17 mouse cellular contexts compared by ENCODE assay signal in the genomic region with DNA sequence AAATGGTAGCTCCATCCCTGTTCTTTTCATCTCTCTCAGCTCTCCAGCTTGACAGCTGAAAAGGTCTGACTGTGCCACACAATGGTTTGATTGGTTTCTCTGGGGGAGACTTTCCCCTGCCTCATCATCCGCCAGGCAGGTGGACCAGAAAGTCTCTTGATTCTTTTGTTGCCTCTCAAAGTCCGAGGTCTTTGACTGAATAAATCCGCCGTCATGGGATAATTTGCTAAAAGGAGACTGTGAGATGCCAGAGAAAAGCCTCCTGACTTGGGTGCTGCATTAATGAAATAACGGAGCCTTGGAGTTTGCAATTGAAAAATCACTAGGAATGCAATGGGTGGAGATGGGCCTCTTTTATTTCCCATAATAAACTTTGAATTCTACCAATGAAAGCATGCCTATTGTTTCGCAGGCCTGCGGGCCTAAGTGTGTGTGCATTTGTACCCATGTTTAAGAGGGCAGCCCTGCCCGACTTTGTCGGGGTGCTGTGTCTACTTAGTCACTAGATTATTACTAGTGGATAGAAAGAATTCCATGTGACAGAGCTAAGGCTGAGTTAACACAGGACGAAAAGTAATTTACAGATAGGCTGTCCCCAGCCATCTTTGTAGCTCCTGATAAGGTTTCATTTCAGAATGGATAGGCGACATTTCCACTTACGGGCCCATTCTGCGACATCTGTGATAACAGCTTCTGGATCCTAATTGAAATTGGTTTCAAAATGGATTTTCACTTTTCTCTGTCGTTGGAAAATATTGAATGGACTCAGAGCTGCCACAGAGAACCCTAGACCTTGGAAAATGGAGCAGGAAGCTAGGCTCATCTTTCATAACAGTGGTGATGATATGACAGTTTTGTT. TPM values are rescaled to one million over a fixed set of nuclear protein-coding genes. Genes with fewer than 3 reads are reported as not detected.
DNase-seq lines count a peak whose midpoint lies in the region; ATAC-seq lines count a peak whose summit lies in the region.
"Had no signal": no experiment of that assay in that cellular context is flagged by ENCODE, and none has a peak within 500 bp of the region (broad histone marks: within the 10 kb centered on the region; RNA-seq: fewer than 3 reads in every experiment).

No protein-coding gene starts in this region.

- H3K27me3 ChIP-seq in limb, embryonic 13.5 days, result no peaks in the 10 kb centered on the region
- H3K27me3 ChIP-seq in limb, embryonic 10.5 days (ENCODE audit: low read depth, poor library complexity, severe bottlenecking), result no peaks in the 10 kb centered on the region
- no peaks in the 10 kb centered on the region for H3K27me3 ChIP-seq in hindbrain, embryonic 13.5 days
- no peaks in the 10 kb centered on the region for H3K27me3 ChIP-seq in midbrain, embryonic 14.5 days (ENCODE audit: control insufficient read depth, insufficient read depth, low read length)
- H3K27me3 ChIP-seq: embryonic facial prominence, embryonic 15.5 days; heart, embryonic 15.5 days; stomach, embryonic 15.5 days had no signal

- H3K27ac ChIP-seq in limb, embryonic 13.5 days, result peak overlapping the region; percentile 15; the same call in 1 of the 2 replicates
- no peak overlapping the region for H3K27ac ChIP-seq in limb, embryonic 10.5 days
- H3K27ac ChIP-seq in hindbrain, embryonic 13.5 days, result peak overlapping the region; percentile 5
- peak overlapping the region; percentile 60 for H3K27ac ChIP-seq in midbrain, embryonic 14.5 days (replicated peaks; ENCODE audit: low read depth, low read length)
- H3K27ac ChIP-seq: embryonic facial prominence, embryonic 15.5 days; heart, embryonic 15.5 days; stomach, embryonic 15.5 days had no signal

- DNase-seq in limb, embryonic 10.5 days (ENCODE audit: low spot score), result no peak
- peak; percentile 73 for DNase-seq in midbrain, embryonic 14.5 days
- DNase-seq in lung, postnatal 10 days, result no peak
- DNase-seq in urinary bladder, postnatal 10 days (ENCODE audit: low spot score), result no peak
- no peak for DNase-seq in urinary bladder, adult 2 months (ENCODE audit: low spot score)
- DNase-seq: cerebellum, postnatal 10 days; kidney, postnatal 14 days; liver, postnatal 0 days; lung, postnatal 4 days; thymus, postnatal 25 days had no signal

- ATAC-seq in limb, embryonic 13.5 days (ENCODE audit: low FRiP score, low read depth), result no peak
- ATAC-seq in hindbrain, embryonic 13.5 days (ENCODE audit: low FRiP score), result peak; percentile 54
- peak; percentile 70 for ATAC-seq in midbrain, embryonic 14.5 days (ENCODE audit: low FRiP score, low TSS enrichment)
- no peak for ATAC-seq in CD4-positive, CD25-positive, alpha-beta regulatory T cell, adult 4 months
- ATAC-seq: inflammation-experienced regulatory T-cells, adult 6 months; liver, postnatal 0 days had no signal

- H3K4me3 ChIP-seq in limb, embryonic 13.5 days, result no peak overlapping the region
- no peak overlapping the region for H3K4me3 ChIP-seq in limb, embryonic 10.5 days
- H3K4me3 ChIP-seq in hindbrain, embryonic 13.5 days, result no peak overlapping the region
- H3K4me3 ChIP-seq in midbrain, embryonic 14.5 days (replicated peaks; ENCODE audit: low read depth, low read length), result no peak overlapping the region
- H3K4me3 ChIP-seq: embryonic facial prominence, embryonic 15.5 days; heart, embryonic 15.5 days; stomach, embryonic 15.5 days had no signal

- no peak overlapping the region for H3K9ac ChIP-seq in limb, embryonic 13.5 days
- H3K9ac ChIP-seq in hindbrain, embryonic 13.5 days, result no peak overlapping the region
- H3K9ac ChIP-seq in midbrain, embryonic 14.5 days (replicated peaks; ENCODE audit: low read length), result no peak overlapping the region
- H3K9ac ChIP-seq: embryonic facial prominence, embryonic 15.5 days; heart, embryonic 15.5 days; liver, postnatal 0 days; stomach, embryonic 15.5 days had no signal

- no peak overlapping the region for H3K4me2 ChIP-seq in limb, embryonic 13.5 days (replicated peaks)
- peak overlapping the region; percentile 20 for H3K4me2 ChIP-seq in hindbrain, embryonic 13.5 days
- peak overlapping the region; percentile 34 for H3K4me2 ChIP-seq in midbrain, embryonic 14.5 days (ENCODE audit: low read length)
- H3K4me2 ChIP-seq: embryonic facial prominence, embryonic 15.5 days; heart, embryonic 15.5 days; stomach, embryonic 15.5 days had no signal

- 69% methylated on average over 14 of the region's 14 CpGs for WGBS in limb, embryonic 13.5 days
- 79% methylated on average over 14 of the region's 14 CpGs for WGBS in limb, embryonic 10.5 days
- WGBS in hindbrain, embryonic 13.5 days, result 25% methylated on average over 14 of the region's 14 CpGs
- 8% methylated on average over 14 of the region's 14 CpGs for WGBS in midbrain, embryonic 14.5 days

- H3K4me1 ChIP-seq in limb, embryonic 13.5 days, result peaks cover 63% of the 10 kb centered on the region
- peaks cover 35% of the 10 kb centered on the region for H3K4me1 ChIP-seq in limb, embryonic 10.5 days
- peaks cover 19% of the 10 kb centered on the region for H3K4me1 ChIP-seq in hindbrain, embryonic 13.5 days (replicated peaks)
- H3K4me1 ChIP-seq in midbrain, embryonic 14.5 days (ENCODE audit: control insufficient read depth, insufficient read depth, low read length), result peaks cover 34% of the 10 kb centered on the region
- H3K4me1 ChIP-seq: heart, embryonic 15.5 days; stomach, embryonic 15.5 days had no signal

- peaks cover 13% of the 10 kb centered on the region for H3K36me3 ChIP-seq in limb, embryonic 13.5 days
- H3K36me3 ChIP-seq in limb, embryonic 10.5 days, result peaks cover 25% of the 10 kb centered on the region
- no peaks in the 10 kb centered on the region for H3K36me3 ChIP-seq in hindbrain, embryonic 13.5 days
- no peaks in the 10 kb centered on the region for H3K36me3 ChIP-seq in midbrain, embryonic 14.5 days (ENCODE audit: control insufficient read depth, insufficient read depth, low read length)
- H3K36me3 ChIP-seq: embryonic facial prominence, embryonic 15.5 days; heart, embryonic 15.5 days; stomach, embryonic 15.5 days had no signal

- H3K9me3 ChIP-seq in limb, embryonic 13.5 days, result no peaks in the 10 kb centered on the region
- H3K9me3 ChIP-seq in limb, embryonic 10.5 days (replicated peaks), result no peaks in the 10 kb centered on the region
- H3K9me3 ChIP-seq in hindbrain, embryonic 13.5 days, result no peaks in the 10 kb centered on the region
- H3K9me3 ChIP-seq in midbrain, embryonic 14.5 days (ENCODE audit: control insufficient read depth, low read length), result no peaks in the 10 kb centered on the region
- H3K9me3 ChIP-seq: embryonic facial prominence, embryonic 15.5 days; heart, embryonic 15.5 days; stomach, embryonic 15.5 days had no signal

RNA-seq across cellular contexts. Expression of gene Gli3, which starts 23.2 kb away (rescaled TPM):
- polyA plus RNA-seq in limb, embryonic 13.5 days (2015; fragmentation: Nextera tagmentation; extraction: Ambion mirVana), result 51.8 and 54.3 TPM in 2 replicates
- 57.9 and 65.0 TPM in 2 replicates for polyA plus RNA-seq in limb, embryonic 10.5 days (2016; fragmentation: Nextera tagmentation; extraction: Ambion mirVana)
- polyA plus RNA-seq in hindbrain, embryonic 13.5 days (2015; fragmentation: Nextera tagmentation; extraction: Ambion mirVana), result 7.4 and 7.9 TPM in 2 replicates
- polyA plus RNA-seq in midbrain, embryonic 14.5 days (2014; fragmentation: Nextera tagmentation; extraction: Ambion mirVana), result 8.5 and 14.1 TPM in 2 replicates
- not detected for polyA plus RNA-seq in CD4-positive, CD25-positive, alpha-beta regulatory T cell, adult 4 months (2017; shearing (Covaris generic))
- polyA plus RNA-seq in urinary bladder, adult 2 months (2012; rRNA removed), result 5.1 and 8.1 TPM in 2 replicates

Comparison
In these comparisons a context has a peak if more than half of its experiments do, and no peak if none do; other contexts are left out.
1. ATAC-seq: peak in hindbrain, embryonic 13.5 days (single experiment) and midbrain, embryonic 14.5 days (single experiment); none in limb, embryonic 13.5 days (single experiment) and CD4-positive, CD25-positive, alpha-beta regulatory T cell, adult 4 months (single experiment).